Mouse (Mus musculus): ENCODE measurements around the gene Wdr63. TPM values are rescaled to one million over a fixed set of nuclear protein-coding genes. Genes with fewer than 3 reads are reported as not detected.

The Wdr63 gene
- total RNA-seq, 2 experiments from 2014 or later: not detected

DNA sequence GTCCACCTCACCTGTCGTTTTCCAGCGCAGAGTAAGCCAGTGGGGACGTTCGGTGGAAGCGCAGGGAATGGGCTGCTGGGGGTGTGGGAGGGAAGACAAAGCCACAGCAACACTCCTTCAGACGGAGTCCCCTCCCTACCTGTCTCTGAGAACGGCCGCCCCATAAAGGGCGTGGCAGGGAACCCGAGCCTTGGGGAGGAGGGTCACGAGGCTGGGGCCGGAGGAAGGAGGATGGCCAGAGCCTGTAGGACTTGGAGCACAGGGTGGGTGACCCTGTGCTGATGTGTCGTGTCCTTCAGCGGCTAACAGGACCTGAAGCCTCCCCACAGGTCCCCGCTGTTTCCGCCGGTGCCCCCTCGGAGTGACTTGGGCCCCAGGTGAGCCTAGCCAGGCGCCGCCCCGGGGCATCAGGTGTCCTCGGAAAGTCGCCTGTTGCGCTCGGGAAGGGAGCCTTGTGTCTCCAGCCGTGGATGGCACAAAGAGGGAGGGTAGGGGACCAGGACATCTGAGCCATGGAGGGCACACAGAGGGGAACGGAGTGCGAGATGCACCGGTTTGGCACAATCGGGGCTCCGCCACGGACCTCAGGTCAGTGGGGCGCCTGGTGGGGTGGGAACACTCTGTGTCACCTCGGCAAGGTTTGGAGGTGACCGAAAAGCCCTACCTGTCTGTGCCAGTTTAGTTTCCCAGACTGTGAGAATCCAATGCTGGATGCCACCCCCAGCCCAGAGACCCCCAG is 9.5 kb upstream of the Wdr63 start, which contains the start of gene Mcoln3:
Gene Mcoln3, plus strand, starts transcription at position 193 of the 739 bp plus-strand sequence.
- DNase-seq: no peak
- Histone ChIP-seq H3K4me3 (no peak within 1 kb of the TSS), H3K27ac (no peak within 1 kb of the TSS)
- TF ChIP-seq CTCF (IDR thresholded peaks at IDR 0.05): no peak
- intact Hi-C loops (cut with DNase I): no loop called here

DNA sequence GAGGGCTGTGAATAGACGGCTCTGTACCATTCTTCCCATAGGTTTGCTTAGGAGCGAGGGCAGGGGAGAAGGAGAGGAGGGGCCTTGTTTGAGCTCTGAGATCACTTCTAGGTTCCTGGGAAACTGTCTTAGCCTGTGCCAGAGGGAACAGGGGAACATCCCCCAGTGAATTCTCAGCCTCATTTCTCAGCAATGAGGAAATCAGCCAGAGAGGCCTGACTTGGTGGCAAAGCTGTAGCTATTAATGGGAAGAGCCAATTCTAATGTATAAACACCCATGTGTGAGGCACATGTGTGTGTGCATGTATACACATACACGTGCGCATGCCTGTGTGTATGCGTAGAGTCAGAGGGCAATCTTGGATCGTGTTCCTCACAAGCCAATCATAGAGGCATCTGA is 3.0 kb upstream of the Wdr63 start:
- no peak for TF ChIP-seq CTCF (IDR thresholded peaks at IDR 0.05)
- Histone ChIP-seq H3K4me3 (no peak overlapping the region), H3K27ac (peak overlapping the region; percentile 64; the same call in 1 of the 2 replicates)
- DNase-seq: peak; percentile 30
- intact Hi-C loops (cut with DNase I): no loop called here

GRCm38 (mm10) chr3:146110358-146110757 is 2.4 kb upstream of the Wdr63 start:
- no peak for DNase-seq
- intact Hi-C loops (cut with DNase I): no loop called here
- peak overlapping the region; percentile 64 for H3K27ac ChIP-seq
- no peak for TF ChIP-seq CTCF (IDR thresholded peaks at IDR 0.05)
- H3K4me3 ChIP-seq: no peak overlapping the region

GRCm38 (mm10) chr3:146108945-146109344 is 1.0 kb upstream of the Wdr63 start:
- DNase-seq: no peak
- TF ChIP-seq CTCF (IDR thresholded peaks at IDR 0.05): no peak
- Histone ChIP-seq H3K4me3 (no peak overlapping the region), H3K27ac (no peak overlapping the region)
- intact Hi-C loops (cut with DNase I): loop anchor here (10.0 kb wide), 1 partner anchor 66 kb away; no protein-coding TSS in a partner anchor

DNA sequence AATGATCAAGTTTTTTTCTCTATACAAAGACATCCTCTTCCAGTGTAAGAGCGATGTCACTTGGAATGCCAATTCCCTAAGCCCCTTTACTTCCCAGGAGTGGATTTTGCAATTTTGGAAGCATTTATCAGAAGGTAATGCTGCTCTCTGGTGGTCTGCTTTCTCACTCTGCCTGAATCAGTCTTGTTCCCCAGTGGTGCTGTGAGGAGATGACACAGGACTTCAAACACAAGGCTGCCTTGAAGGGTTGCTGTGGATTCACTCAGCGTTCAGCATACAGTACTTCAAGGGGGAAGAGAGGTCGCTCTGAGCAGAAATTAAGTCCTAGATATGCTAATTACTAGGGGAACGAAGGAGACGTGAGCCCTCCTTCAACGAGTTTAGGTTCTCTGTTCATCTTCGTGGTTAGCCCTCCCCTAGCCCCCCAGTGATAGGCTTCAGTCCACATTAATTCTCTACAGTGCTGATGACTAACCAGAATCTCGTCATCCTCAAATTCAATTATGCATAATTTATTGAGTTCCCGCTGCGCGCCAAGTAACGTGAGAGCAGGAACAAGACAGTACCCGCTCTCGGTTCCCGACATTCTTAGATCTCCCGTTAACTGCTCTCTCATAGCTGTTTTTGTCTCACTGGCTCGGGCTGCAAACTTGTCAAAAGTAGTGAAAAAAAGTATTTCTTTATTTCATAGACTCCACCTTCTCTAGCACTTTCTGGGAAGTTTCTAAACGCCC is 647 bp downstream of the Wdr63 start:
- no peak for DNase-seq
- no peak for TF ChIP-seq CTCF (IDR thresholded peaks at IDR 0.05)
- intact Hi-C loops (cut with DNase I): loop anchor here (10.0 kb wide), 1 partner anchor 68 kb away; no protein-coding TSS in a partner anchor
- Histone ChIP-seq H3K4me3 (peak overlapping the region; percentile 63), H3K27ac (no peak overlapping the region)

GRCm38 (mm10) chr3:146102049-146102448 is 5.9 kb downstream of the Wdr63 start:
- TF ChIP-seq CTCF (IDR thresholded peaks at IDR 0.05): peak; percentile 53
- no peak overlapping the region for H3K27ac ChIP-seq
- no peak overlapping the region for H3K4me3 ChIP-seq
- no peak for DNase-seq
- intact Hi-C loops (cut with DNase I): loop anchor here (10.0 kb wide), 1 partner anchor 73 kb away; no protein-coding TSS in a partner anchor

DNA sequence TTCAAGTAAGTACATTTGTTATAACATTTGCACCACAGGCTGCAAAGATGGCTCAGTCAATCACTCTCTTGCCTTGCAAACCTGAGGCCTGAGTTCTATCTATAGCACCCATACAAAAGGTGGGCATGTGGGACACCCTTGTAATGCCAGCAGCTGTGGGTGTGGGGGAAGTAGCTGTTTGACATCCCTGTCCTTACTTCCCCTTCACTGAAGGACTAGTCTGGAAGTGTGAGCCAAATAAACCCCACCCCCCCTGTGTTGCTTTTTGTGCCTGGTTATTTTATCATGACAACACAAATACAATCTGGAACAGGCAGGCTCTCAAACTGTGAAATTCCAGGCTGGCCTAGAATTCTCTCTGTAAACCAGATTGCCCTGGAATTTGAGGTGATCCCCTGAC is 8.0 kb downstream of the Wdr63 start:
- Histone ChIP-seq H3K4me3 (no peak overlapping the region), H3K27ac (no peak overlapping the region)
- intact Hi-C loops (cut with DNase I): loop anchor here (10.0 kb wide), 1 partner anchor 75 kb away; no protein-coding TSS in a partner anchor
- DNase-seq: no peak
- TF ChIP-seq CTCF (IDR thresholded peaks at IDR 0.05): no peak

DNA sequence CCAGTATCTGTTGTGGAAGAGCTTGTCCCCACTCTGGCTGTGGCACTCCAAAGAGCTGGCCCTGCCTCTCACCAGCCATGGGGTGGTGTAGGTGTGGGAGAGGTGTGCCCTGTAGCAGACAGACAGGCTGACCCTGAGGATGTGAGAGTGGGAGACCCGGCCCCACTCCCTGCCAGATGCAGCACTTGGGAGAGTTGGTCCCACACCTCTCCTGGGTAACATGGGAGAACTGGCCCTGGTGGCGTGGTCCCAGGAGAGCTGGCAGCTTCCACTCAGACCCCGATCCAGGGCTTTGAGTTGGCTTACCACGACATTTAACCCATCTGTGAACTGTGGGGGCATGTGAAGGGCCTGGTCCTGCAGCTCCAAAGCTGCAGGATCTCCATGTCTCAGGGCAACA is 10.1 kb downstream of the Wdr63 start:
- H3K27ac ChIP-seq: no peak overlapping the region
- intact Hi-C loops (cut with DNase I): no loop called here
- no peak overlapping the region for H3K4me3 ChIP-seq
- no peak for TF ChIP-seq CTCF (IDR thresholded peaks at IDR 0.05)
- no peak for DNase-seq

DNA sequence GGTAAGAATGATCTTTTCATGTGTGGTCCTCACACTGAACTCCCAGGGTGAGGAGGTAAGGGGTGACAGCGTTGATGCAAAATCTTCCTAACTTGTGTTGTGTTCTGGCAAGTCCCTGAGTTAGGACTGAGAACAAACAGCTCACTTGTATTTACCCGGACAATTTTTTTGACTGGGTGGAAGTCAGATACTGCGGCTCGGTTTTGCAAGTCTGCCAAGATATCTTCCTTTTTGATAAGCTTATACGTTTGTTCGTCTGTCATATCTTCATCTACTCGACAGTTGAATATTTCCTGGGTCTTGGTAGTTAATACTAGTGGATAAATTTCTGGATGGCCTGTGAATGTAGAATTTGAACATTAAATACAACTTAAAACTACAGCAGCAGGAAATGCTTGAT is 10.9 kb downstream of the Wdr63 start:
- Histone ChIP-seq H3K4me3 (no peak overlapping the region), H3K27ac (no peak overlapping the region)
- no peak for TF ChIP-seq CTCF (IDR thresholded peaks at IDR 0.05)
- intact Hi-C loops (cut with DNase I): no loop called here
- DNase-seq: no peak

- TF ChIP-seq CTCF (IDR thresholded peaks at IDR 0.05): no peak
- DNase-seq: no peak
- Histone ChIP-seq H3K4me3 (no peak overlapping the region), H3K27ac (no peak overlapping the region)
- intact Hi-C loops (cut with DNase I): no loop called here
These were observed 12.9 kb downstream of the Wdr63 start for GRCm38 (mm10) chr3:146095066-146095465.

- no peak overlapping the region for H3K4me3 ChIP-seq
- no peak overlapping the region for H3K27ac ChIP-seq
- TF ChIP-seq CTCF (IDR thresholded peaks at IDR 0.05): no peak
- intact Hi-C loops (cut with DNase I): no loop called here
- DNase-seq: no peak
These were observed 16.8 kb downstream of the Wdr63 start for GRCm38 (mm10) chr3:146090988-146091657.

DNA sequence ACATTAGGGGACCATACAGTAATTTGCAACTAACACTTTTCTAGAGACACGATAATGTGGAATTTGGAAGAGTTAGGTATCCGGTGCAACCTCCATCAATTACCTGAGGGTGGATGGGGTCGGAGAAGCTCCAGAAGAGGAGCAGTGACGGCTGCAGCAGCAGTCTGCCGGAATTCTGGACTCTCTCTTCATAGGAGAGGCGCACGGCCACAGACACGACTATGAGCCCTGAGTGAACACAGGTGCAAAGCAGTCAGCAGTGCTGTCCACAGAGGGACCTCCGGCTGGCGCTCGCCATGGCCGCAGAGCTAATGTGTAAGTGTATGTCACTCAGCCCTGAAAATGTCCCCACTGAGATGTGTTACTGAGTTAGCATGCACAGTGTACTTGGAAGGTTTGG is 27.7 kb downstream of the Wdr63 start:
- Histone ChIP-seq H3K27ac (no peak overlapping the region), H3K4me3 (no peak overlapping the region)
- no peak for TF ChIP-seq CTCF (IDR thresholded peaks at IDR 0.05)
- DNase-seq: no peak
- intact Hi-C loops (cut with DNase I): no loop called here

- Histone ChIP-seq H3K27ac (no peak overlapping the region), H3K4me3 (no peak overlapping the region)
- TF ChIP-seq CTCF (IDR thresholded peaks at IDR 0.05): peak; percentile 64
- intact Hi-C loops (cut with DNase I): loop anchor here (5.0 kb wide), 1 partner anchor 130 kb away; no protein-coding TSS in a partner anchor
- no peak for DNase-seq
These were observed 35.1 kb downstream of the Wdr63 start for GRCm38 (mm10) chr3:146072780-146073179.
